In genomic region chr2:173659057-173659925, GRCm38 (mm10) we compare ENCODE assay signal across 8 mouse cellular contexts. TPM values are rescaled to one million over a fixed set of nuclear protein-coding genes. Genes with fewer than 3 reads are reported as not detected.
A peak's percentile ranks its signal among the peaks of the same experiment; 100 is the strongest.
DNase-seq lines count a peak whose midpoint lies in the region; ATAC-seq and TF ChIP-seq lines count a peak whose summit lies in the region.

Rab22a (plus strand) TSS chr2:173659760.

- WGBS in hindbrain, postnatal 0 days = under 1% methylated on average over 54 of the region's 55 CpGs

- peaks cover 8% of the 10 kb centered on the region; the same call in 1 of the 2 replicates for H3K4me1 ChIP-seq in hindbrain, postnatal 0 days (ENCODE audit: insufficient read depth, low read length)

- H3K36me3 ChIP-seq in hindbrain, postnatal 0 days (ENCODE audit: insufficient read depth, low read length) = no peaks in the 10 kb centered on the region; the same call in 1 of the 2 replicates

- H3K9me3 ChIP-seq in hindbrain, postnatal 0 days (ENCODE audit: low read length) = no peaks in the 10 kb centered on the region

- ATAC-seq in common myeloid progenitor, adult 5-6 weeks (replicated peaks; ENCODE audit: low read depth, poor library complexity, severe bottlenecking) = peak; percentile 81
- ATAC-seq in hindbrain, postnatal 0 days = peak; percentile 99
- peak; percentile 89 for ATAC-seq in megakaryocyte, adult 5-6 weeks (ENCODE audit: poor library complexity, severe bottlenecking)

- TF ChIP-seq CTCF in gastrocnemius, adult 2 months (IDR thresholded peaks at IDR 0.05) = no peak
- no peak for TF ChIP-seq CTCF in hindbrain, postnatal 0 days (IDR thresholded peaks at IDR 0.05; ENCODE audit: low read depth)
- no peak for TF ChIP-seq CTCF in left cerebral cortex, adult 2 months (IDR thresholded peaks at IDR 0.05)

- peak within 1 kb of the TSS; percentile 90 for H3K9ac ChIP-seq in hindbrain, postnatal 0 days (replicated peaks; ENCODE audit: low read length)

- peak; percentile 99 for DNase-seq in ZHBTc4 (ENCODE audit: low read depth, low spot score)
- DNase-seq in gastrocnemius, adult 2 months = peak; percentile 99
- peak; percentile 99 for DNase-seq in hindbrain, postnatal 0 days (ENCODE audit: low spot score)
- peak; percentile 97 to 98 for DNase-seq in left cerebral cortex, adult 2 months (ENCODE audit: extremely low spot score in 1 of 2, low spot score in 2 of 2)
- peak; percentile 94 to 95 for DNase-seq in right cerebral cortex, adult 2 months (ENCODE audit: low spot score in 2 of 2)
- DNase-seq in urinary bladder, postnatal 14 days (ENCODE audit: low spot score) = peak; percentile 96

- H3K4me3 ChIP-seq in gastrocnemius, adult 2 months = peak within 1 kb of the TSS; percentile 93
- peak within 1 kb of the TSS; percentile 90 for H3K4me3 ChIP-seq in hindbrain, postnatal 0 days (ENCODE audit: low read length)
- H3K4me3 ChIP-seq in left cerebral cortex, adult 2 months = peak within 1 kb of the TSS; percentile 98

- H3K27ac ChIP-seq in gastrocnemius, adult 2 months = peak within 1 kb of the TSS; percentile 95
- H3K27ac ChIP-seq in hindbrain, postnatal 0 days = peak within 1 kb of the TSS; percentile 52; the same call in 1 of the 2 replicates
- H3K27ac ChIP-seq in left cerebral cortex, adult 2 months = peak within 1 kb of the TSS; percentile 73

- H3K4me2 ChIP-seq in hindbrain, postnatal 0 days (ENCODE audit: low read depth, low read length) = peak within 1 kb of the TSS; percentile 93

- H3K27me3 ChIP-seq in hindbrain, postnatal 0 days (ENCODE audit: insufficient read depth, low read length) = no peaks in the 10 kb centered on the region

- intact Hi-C loops in gastrocnemius, adult 2 months (cut with DNase I) = loop anchor here (5.0 kb wide), 2 partner anchors 52 to 418 kb away; partner anchors contain the start of gene Stx16
- intact Hi-C loops in left cerebral cortex, adult 2 months (cut with DNase I) = loop anchor here (2.0 kb wide), 1 partner anchor 78 kb away; the partner anchor contains the start of gene Vapb

RNA-seq across cellular contexts. Expression of gene Rab22a, which starts in this region (rescaled TPM):
- total RNA-seq in common myeloid progenitor, adult 5-6 weeks (2017) = 8.4 and 8.8 TPM in 2 replicates
- total RNA-seq in gastrocnemius, adult 2 months (2021) = 10 to 100 TPM; 28.0 to 30.7 TPM
- total RNA-seq in hindbrain, postnatal 0 days (2014; rRNA removed) = 14.0 and 22.2 TPM in 2 replicates
- 32.9 and 36.0 TPM in 2 replicates for polyA plus RNA-seq in hindbrain, postnatal 0 days (2015; fragmentation: Nextera tagmentation; extraction: Ambion mirVana)
- 10 to 100 TPM; 26.3 to 28.1 TPM for total RNA-seq in left cerebral cortex, adult 2 months (2021)
- 15.9 and 16.6 TPM in 2 replicates for total RNA-seq in megakaryocyte, adult 5-6 weeks (2015)
- 8.5 and 9.2 TPM in 2 replicates for total RNA-seq in megakaryocyte, adult 5-6 weeks (2017)

Comparison
In these comparisons a context has a peak if more than half of its experiments do, and no peak if none do; other contexts are left out.
1. Peak in every context shown above with its lines: DNase-seq, ATAC-seq, H3K4me3 ChIP-seq and H3K27ac ChIP-seq.